Mouse (Mus musculus) frontal cortex, postnatal 25 days (tissue): ENCODE data around the gene Ube2d2b.
A peak's percentile ranks its signal among the peaks of the same experiment; 100 is the strongest.

Source experiments
- DNase-seq, 2 experiments: peaks; one replicate each; pipeline ENCODE4 v3.0.0; 2022; ENCODE audit warnings: low spot score in 2 of 2

The Ube2d2b gene

DNA sequence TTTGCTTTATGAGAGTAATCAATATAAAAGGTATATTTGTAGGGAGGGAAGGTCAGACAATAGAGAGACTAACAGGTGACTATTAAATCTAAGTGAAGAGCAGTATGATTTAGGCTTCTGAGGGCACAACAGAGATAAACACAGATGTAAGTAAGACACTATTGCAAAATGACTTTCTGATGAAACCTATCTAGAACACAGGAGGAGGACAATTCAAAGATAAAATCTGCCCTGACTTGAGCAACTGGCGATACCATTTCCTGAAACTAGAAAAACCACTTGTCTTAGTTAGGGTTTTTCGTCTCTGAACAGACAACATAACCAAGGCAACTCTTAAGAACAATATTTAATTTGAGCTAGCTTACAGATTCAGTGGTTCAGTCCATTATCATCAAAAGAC lies 25.6 kb downstream of the Ube2d2b start:
- DNase-seq = no peak

- DNase-seq = no peak
These were observed 29.1 kb downstream of the Ube2d2b start for GRCm38 (mm10) chr5:107858963-107859362.

- no peak for DNase-seq
These were observed 34.1 kb downstream of the Ube2d2b start for GRCm38 (mm10) chr5:107863971-107864370.

GRCm38 (mm10) chr5:107866127-107867126 lies 36.5 kb downstream of the Ube2d2b start:
- DNase-seq = no peak

DNA sequence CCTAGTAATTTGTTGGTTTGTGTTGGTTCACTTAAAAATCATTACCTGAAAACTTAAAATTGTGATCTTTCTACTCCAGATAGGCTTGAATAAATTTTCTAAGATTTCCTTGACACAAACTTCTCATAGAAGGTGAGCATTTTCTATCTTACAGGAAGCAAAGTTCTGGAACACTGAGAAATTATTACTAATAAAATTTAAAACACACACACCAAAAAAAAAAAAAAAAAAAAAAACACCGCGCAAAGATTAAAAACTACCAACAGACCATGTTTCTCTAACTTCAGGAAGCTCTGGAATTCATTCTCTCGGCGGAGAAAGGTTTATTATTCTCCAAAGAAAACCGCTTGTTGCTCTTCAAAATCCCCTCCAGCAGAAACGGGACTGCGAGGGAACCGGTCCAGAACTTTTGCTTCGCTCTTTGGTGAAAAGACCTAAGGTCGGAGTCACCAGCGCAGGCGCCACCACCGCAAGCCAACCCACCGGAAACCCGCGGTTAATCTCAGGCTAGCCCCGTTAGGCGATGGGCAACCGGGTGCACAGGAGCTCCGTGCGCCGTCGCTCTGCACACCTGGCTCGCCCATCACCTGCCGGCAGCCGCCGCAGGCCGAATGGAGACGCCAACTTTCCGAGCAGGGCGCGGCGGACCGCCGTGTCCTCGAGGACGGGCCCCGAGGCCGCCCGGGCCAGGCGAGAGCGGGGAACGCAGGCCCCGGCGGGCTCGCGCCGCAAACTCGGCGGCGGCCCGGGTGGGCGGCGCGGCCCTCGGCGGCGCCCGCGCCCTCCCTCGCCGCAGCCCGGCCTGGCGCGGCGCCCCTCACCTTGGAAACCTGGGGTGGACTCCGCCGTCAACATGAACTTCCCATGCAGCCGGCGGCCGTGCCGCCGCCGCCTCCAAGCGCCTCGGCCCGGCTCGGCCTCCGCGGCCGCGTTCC lies 38.3 kb downstream of the Ube2d2b start:
- peak in 1 of 2 experiments; percentile 21 for DNase-seq

DNA sequence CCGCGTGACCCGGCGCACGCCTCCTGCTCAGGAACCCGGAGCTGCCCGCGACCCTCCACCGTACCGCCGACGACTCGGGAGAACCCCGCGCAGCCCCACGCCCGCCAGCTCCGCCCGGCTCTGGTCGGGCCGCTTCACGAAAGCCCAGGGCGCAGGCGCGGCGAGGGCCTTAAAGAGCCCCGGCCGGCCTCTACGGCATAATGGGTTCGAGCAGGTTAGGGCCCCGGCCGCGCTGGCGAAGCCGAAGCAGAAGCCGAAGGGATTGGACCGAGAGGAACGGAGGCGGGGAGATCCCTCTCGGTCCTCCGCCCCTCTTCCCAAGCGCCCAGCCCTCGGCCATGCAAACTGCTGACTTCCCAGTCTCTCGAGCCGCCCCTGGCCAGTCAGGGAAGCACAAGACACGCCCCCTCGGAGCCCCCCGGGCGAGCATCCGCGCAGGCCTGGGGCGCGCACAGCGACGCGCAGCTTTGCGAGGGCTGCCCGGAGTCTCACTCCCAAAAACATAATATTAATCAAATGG lies 39.1 kb downstream of the Ube2d2b start:
- DNase-seq = peak; percentile 69 to 70

- DNase-seq = no peak
These were observed 39.8 kb downstream of the Ube2d2b start for GRCm38 (mm10) chr5:107869701-107870100.

- DNase-seq = no peak
These were observed 43.4 kb downstream of the Ube2d2b start for GRCm38 (mm10) chr5:107873330-107873729.

- peak in 1 of 2 experiments; percentile 17 for DNase-seq
These were observed 44.0 kb downstream of the Ube2d2b start for GRCm38 (mm10) chr5:107873886-107874302.

DNA sequence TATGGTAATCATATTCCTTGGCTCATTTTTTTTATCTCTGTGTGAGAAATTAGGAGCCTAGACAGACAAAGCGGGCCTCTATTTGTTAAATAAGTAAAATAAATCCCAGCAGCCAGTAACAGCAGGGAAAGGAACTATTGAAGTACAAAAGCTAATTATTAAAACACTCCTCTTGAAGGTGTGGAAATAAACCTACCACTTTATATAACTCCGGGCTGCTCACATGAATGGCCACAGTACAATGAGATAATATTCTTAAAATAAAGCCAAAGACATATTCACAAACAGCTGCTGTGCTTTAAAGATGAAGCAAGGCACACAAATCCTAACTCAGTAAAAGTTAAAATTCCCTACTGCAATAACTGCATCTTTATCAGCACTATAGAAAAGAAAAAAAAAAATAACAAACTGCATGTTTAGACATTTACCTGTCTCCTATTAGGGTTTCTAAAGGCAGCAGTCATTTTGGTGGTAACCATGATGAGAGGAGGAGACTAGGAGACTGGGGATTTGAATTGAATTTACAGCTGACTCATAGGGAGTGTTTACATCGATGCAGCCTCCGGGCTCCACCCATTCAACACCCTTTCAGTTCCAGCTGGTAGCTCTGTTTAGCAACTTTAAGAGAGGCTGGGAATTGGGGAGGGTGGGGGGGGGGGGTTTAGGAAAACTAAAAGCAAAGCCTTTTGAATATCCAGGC lies 44.8 kb downstream of the Ube2d2b start, which contains the start of gene Evi5:
Gene Evi5 (minus strand): TSS at position 547 of the 700 bp plus-strand sequence.
- no peak for DNase-seq

DNA sequence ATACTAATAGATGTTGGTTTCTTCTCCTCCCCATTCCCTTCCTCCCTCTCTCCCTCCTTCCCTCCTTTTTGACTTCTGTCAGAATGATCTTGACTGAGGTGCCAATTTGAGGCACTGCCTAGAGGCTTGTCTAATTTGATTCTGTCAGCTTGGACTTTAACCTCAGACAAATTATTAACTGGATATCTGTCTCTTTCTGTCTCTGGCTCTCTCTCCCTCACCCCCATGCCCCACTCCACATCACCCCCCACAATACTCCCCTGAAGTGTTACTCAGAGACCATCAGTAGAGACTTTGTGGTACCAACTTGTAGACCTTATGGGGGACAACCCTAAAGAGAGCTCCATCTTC lies 45.3 kb downstream of the Ube2d2b start:
- DNase-seq = no peak

DNA sequence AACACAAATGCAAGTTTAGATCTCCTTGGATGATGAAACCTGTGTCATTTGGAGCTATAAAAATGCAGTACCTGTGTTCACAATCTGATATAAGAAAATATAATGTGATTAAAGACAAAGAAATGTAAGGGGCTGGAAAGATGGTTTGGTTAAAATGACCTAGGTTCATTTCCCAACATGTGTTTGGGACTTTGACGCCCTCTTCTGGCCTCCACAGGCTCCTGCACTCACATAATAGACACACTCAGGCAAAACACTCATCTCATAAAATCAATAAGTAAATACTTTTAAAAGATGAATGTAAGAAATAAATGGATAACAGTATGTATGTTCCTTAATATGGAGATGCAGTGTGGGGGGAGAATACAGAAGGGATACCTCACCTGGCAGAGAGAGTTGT lies 47.2 kb downstream of the Ube2d2b start:
- DNase-seq = no peak

DNA sequence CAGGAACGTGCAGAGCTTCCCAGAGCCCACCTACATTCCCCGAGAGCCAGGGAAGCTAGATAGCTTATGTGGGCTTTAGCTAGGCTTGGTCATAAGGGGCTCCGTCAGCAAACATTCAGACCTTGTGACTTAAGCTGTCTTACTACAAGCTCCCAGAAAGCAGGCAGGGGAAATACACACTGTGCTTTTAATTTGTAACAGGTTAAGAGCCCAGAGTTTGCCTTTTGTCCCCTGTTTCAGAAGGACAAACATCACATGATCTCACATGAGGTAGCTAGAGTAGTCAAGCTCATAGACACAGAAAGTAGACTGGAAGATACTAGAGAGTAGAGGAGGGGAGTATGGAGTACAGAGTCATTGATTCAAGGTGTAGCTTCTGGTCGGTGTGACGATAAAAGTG lies 50.8 kb downstream of the Ube2d2b start:
- DNase-seq = no peak
